Mouse (Mus musculus): ENCODE data around the gene Col5a3.

DNA sequence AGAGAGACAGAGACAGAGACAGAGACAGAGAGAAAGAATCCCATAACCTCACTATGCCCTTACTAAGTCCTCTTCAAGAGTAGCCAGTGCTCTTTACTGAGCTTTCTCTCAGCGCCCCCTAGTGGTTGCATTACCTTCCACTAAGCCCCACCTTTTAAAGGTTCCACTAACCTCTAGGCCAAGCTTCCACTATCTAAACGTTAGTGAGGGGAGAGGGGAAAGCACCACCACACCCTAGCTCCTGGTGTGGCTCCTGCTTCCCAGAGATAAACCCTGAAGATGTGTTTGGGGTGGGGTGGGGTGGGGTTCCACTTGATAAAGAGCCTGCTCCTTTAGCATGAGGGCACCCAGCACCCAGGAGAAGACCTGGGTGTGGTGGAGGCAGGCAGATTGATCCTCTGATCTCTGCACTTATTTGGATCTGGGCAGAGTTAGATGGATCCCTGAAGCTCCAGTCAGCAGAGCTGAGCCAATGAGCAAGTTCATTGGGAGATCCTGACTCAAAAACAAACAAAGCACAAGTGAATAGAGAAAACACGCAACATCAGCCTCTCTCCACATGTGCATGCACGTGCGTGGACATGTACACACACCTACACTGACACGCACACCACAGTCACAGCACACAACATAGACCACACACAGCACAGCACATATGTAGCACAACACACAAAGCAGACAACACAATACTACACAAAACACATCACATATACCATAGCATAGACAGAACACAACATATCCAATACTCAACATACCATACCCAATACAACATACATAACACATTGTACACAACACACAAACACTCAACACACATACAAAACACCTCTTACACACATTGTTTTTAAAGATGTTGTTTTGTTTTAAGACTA is 57.5 kb downstream of the Col5a3 start:
- TF ChIP-seq POLR2A (IDR thresholded peaks at IDR 0.05; ENCODE audit: insufficient read depth, low read length) (no peak), CTCF (IDR thresholded peaks at IDR 0.05; ENCODE audit: low read depth, low read length) (no peak), EP300 (IDR thresholded peaks at IDR 0.05; ENCODE audit: insufficient read depth, low read depth, low read length) (no peak)

Measured in ES-Bruce4 (cell line).